Mouse (Mus musculus) hematopoietic multipotent progenitor cell, adult 10-12 weeks (in vitro differentiated cells): Measurements from ENCODE around the gene Fam167b. TPM values are rescaled to one million over a fixed set of nuclear protein-coding genes. Genes with fewer than 3 reads are reported as not detected.

ENCODE experiments used
- polyA plus RNA-seq: library from polyadenylated mRNA; stranded (reverse); fragments of >175 nt; gene quantifications from 2 replicates; pipeline ENCODE4 v1.2.3, GENCODE M21; 2012; ENCODE audit warnings: low replicate concordance

Fam167b gene
- polyA plus RNA-seq = 0.84 and 2.4 TPM in 2 replicates

GRCm38 (mm10) chr4:129578466-129578865 lies at the start of gene Fam167b:
Gene Fam167b, minus strand, starts transcription at chr4:129578549.

DNA sequence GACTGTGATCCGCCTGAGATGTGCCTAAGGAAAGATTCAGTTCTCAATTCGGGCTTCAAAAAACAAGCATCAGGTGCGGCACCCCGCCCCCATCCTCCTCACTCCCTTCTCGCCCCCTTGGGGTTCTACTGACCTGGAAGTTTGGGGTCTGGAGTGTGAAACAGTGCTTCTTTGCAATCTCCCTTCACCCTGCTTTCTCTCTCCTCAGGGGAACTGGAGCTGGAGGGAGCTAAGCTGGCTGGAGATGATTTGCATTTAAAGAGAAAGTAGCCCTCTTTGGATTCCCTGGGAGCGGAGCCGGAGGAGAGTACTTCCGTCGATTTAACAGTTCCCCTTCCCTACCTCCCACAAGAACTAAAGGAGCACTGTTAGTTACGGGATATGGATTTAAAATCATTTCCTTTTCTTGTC lies 45.3 kb upstream of the Fam167b start, which contains the start of gene Ccdc28b:
Gene Ccdc28b, minus strand, starts transcription at position 267 of the 411 bp plus-strand sequence.

GRCm38 (mm10) chr4:129618786-129619691 lies 40.7 kb upstream of the Fam167b start, which contains the start of gene Iqcc:
Gene Iqcc, minus strand, starts transcription at chr4:129619099.

GRCm38 (mm10) chr4:129614093-129614492 lies 35.7 kb upstream of the Fam167b start, which contains the start of gene Dcdc2b:
Gene Dcdc2b, minus strand, starts transcription at chr4:129614257.

DNA sequence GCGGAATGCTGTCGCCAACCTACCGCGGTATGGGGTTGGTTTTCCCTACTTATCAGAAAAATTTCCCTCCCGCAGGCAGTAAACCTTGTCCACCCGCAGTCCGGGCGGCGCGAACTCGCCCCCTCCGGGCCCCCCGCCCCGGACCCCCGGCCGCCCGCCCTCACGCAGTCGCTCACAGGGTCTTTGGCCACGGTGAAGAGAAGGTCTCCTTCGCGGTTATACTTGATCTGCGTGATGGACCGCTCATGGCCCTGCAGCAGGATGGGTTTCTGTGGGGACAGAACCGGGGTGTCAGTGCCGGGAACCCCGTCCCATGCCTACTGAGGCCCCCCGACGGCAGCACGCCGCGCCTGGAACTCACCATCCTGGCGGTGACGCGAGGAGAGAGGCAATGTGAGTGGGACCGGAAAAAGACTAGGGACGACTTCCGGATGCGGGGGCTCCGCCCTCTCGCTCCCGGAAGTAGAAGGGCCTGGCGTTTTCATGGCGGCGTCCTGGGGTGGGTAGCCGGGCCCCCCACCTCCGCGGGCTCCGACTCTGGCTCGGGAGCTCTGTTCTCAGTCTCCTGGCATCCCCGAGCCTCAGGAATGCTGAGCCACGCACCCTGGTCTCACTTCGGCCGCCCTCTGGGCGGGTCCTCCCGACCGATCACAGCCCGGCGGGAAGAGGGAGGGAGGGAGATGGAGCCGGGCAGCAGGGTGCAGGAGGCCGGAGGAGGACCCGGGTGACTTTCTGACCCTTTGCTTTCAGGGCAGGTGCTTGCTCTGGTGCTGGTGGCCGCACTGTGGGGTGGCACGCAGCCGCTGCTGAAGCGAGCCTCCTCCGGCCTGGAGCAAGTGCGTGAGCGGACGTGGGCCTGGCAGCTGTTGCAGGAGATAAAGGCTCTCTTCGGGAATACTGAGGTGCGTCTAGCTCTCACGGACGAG lies 22.1 kb upstream of the Fam167b start, which contains the start of the genes Eif3i and Tmem234:
Gene Eif3i, minus strand, starts transcription at position 416 of the 926 bp plus-strand sequence.
Gene Tmem234, plus strand, starts transcription at position 436 of the 926 bp plus-strand sequence.

GRCm38 (mm10) chr4:129573430-129573829 lies 4.9 kb downstream of the Fam167b start, which contains the start of gene Lck:
Gene Lck, minus strand, starts transcription at chr4:129573641.

DNA sequence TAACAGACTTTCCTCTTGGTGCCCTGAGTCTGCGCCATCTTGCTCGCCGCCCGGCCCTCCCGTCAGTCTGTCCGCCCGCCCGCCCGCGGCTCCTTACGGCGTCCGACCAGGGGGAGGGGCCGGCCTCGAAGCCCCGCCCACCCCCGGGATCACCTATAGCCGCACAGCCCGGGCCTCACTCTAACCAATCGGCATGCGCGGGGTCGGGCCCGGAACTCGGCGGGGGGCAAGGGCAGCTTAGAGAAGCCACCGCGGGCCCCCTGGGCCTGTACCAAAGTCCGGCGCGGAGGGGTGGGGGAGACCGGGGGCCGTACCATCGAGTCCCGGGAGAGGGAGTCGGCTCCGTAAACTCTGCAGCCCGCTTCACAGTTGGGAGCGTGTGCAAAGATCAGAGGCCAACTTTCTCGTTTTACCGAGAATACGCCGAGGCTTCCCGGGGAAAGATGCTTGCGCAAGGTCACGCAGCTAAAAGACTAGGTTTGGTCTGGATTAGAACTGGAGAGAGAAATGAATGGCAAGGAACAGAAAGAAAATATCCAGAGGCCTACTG lies 35.7 kb downstream of the Fam167b start, which contains the start of gene Hdac1:
Gene Hdac1, minus strand, starts transcription at position 122 of the 550 bp plus-strand sequence.

Other genes starting within 250 kb of the Fam167b start
- gene Rbbp4, start 243.2 kb downstream of the Fam167b start, polyA plus RNA-seq = 18.9 and 24.8 TPM in 2 replicates
- gene Zbtb8os, start 242.9 kb downstream of the Fam167b start, polyA plus RNA-seq = 2.6 and 4.1 TPM in 2 replicates
- 1.7 and 4.1 TPM in 2 replicates for gene Zbtb8a, start 200.4 kb downstream of the Fam167b start, polyA plus RNA-seq
- gene Zbtb8b, start 137.7 kb downstream of the Fam167b start, polyA plus RNA-seq = not detected in 2 replicates
- 27.6 and 91.6 TPM in 2 replicates for gene Bsdc1, start 117.0 kb downstream of the Fam167b start, polyA plus RNA-seq
- gene Tssk3, start 87.5 kb downstream of the Fam167b start, polyA plus RNA-seq = 0.17 TPM in 1 of 2 replicates, not detected in the other
- gene Fam229a, start 87.4 kb downstream of the Fam167b start, polyA plus RNA-seq = 0.59 and 1.1 TPM in 2 replicates
- gene Marcksl1, start 65.0 kb downstream of the Fam167b start, polyA plus RNA-seq = 71.7 and 221 TPM in 2 replicates
- gene Hdac1, start 35.8 kb downstream of the Fam167b start, polyA plus RNA-seq = 26.7 and 62.4 TPM in 2 replicates
- 158 and 171 TPM in 2 replicates for gene Lck, start 4.9 kb downstream of the Fam167b start, polyA plus RNA-seq
- gene Eif3i, start 22.1 kb upstream of the Fam167b start, polyA plus RNA-seq = 28.9 and 92.5 TPM in 2 replicates
- gene Tmem234, start 22.1 kb upstream of the Fam167b start, polyA plus RNA-seq = 213 and 249 TPM in 2 replicates
- gene Dcdc2b, start 35.7 kb upstream of the Fam167b start, polyA plus RNA-seq = 1.1 TPM in 1 of 2 replicates, not detected in the other
- 5.9 and 11.8 TPM in 2 replicates for gene Iqcc, start 40.5 kb upstream of the Fam167b start, polyA plus RNA-seq
- gene Ccdc28b, start 45.4 kb upstream of the Fam167b start, polyA plus RNA-seq = 19.8 and 23.7 TPM in 2 replicates
- 39.5 and 49.1 TPM in 2 replicates for gene Txlna, start 62.5 kb upstream of the Fam167b start, polyA plus RNA-seq
- 8.8 and 19.4 TPM in 2 replicates for gene Kpna6, start 94.2 kb upstream of the Fam167b start, polyA plus RNA-seq
- gene Tmem39b, start 118.3 kb upstream of the Fam167b start, polyA plus RNA-seq = 25.7 and 36.1 TPM in 2 replicates
- gene Khdrbs1, start 163.8 kb upstream of the Fam167b start, polyA plus RNA-seq = 142 and 180 TPM in 2 replicates
- 51.2 and 80.2 TPM in 2 replicates for gene Ptp4a2, start 232.7 kb upstream of the Fam167b start, polyA plus RNA-seq